Mouse (Mus musculus) forebrain, embryonic 13.5 days (tissue): Measurements from ENCODE around the gene Gm5485. TPM values are rescaled to one million over a fixed set of nuclear protein-coding genes. Genes with fewer than 3 reads are reported as not detected.
A peak's percentile ranks its signal among the peaks of the same experiment; 100 is the strongest.

ENCODE experiments used
- ATAC-seq: fragments of 200-750 bp; cut with Nextera tagmentation; 2 replicates; pipeline ENCODE4 v1.8.0; 2017
- H3K27ac ChIP-seq: fragments of 300-500 bp; sonication (generic); 2 replicates; pipeline ENCODE4 v1.5.1; 2015; ENCODE audit warnings: inconsistent platforms, mild to moderate bottlenecking, moderate library complexity
- H3K27me3 ChIP-seq: fragments of 300-500 bp; sonication (generic); 2 replicates; pipeline ENCODE4 v1.6.1; 2015; ENCODE audit warnings: mild to moderate bottlenecking, inconsistent platforms
- H3K36me3 ChIP-seq: fragments of 300-500 bp; sonication (generic); 2 replicates; pipeline ENCODE4 v1.6.1; 2015; ENCODE audit warnings: mild to moderate bottlenecking, inconsistent platforms; ENCODE audit not compliant: poor library complexity, severe bottlenecking
- H3K4me1 ChIP-seq: fragments of 300-500 bp; sonication (generic); 2 replicates; pipeline ENCODE4 v1.6.1; 2015; ENCODE audit warnings: inconsistent platforms
- H3K4me2 ChIP-seq: fragments of 300-500 bp; sonication (generic); 2 replicates; pipeline ENCODE4 v1.6.1; 2015; ENCODE audit warnings: inconsistent platforms, mild to moderate bottlenecking, moderate library complexity
- H3K4me3 ChIP-seq: fragments of 300-500 bp; sonication (generic); 2 replicates; pipeline ENCODE4 v1.5.1; 2015; ENCODE audit warnings: mild to moderate bottlenecking, inconsistent platforms
- H3K9ac ChIP-seq: fragments of 300-500 bp; sonication (generic); 2 replicates; pipeline ENCODE4 v1.6.1; 2015; ENCODE audit warnings: mild to moderate bottlenecking, inconsistent platforms
- H3K9me3 ChIP-seq: fragments of 300-500 bp; sonication (generic); replicated peaks from 2 replicates; pipeline ENCODE4 v1.6.1; 2016; ENCODE audit warnings: inconsistent platforms
- WGBS: fragments of 180-500 bp; shearing (Covaris S2); methylation state at CpG from one replicate; pipeline ENCODE4 v1.1.7; 2015; 5-methylcytosine and 5-hydroxymethylcytosine counted together
- polyA plus RNA-seq: library from polyadenylated mRNA; unstranded; fragments of >200 nt; fragmentation: Nextera tagmentation; extraction: Ambion mirVana; gene quantifications from 2 replicates; pipeline ENCODE4 v1.2.1, GENCODE M21; 2015

Gm5485 gene
- polyA plus RNA-seq, 1 experiment from 2014 or later, result not detected

GRCm38 (mm10) chr16:48360887-48361286 lies 51.3 kb downstream of the Gm5485 start:
- peak; percentile 55; the same call in 1 of the 2 replicates for ATAC-seq
- H3K27me3 ChIP-seq, result no peaks in the 10 kb centered on the region
- H3K36me3 ChIP-seq, result no peaks in the 10 kb centered on the region
- no peaks in the 10 kb centered on the region for H3K4me1 ChIP-seq
- no peaks in the 10 kb centered on the region for H3K9me3 ChIP-seq
- H3K4me3 ChIP-seq, result no peak overlapping the region
- H3K9ac ChIP-seq, result no peak overlapping the region
- H3K4me2 ChIP-seq, result no peak overlapping the region
- no peak overlapping the region for H3K27ac ChIP-seq
- 91% methylated on average over 12 of the region's 12 CpGs for WGBS

GRCm38 (mm10) chr16:48356417-48356816 lies 55.8 kb downstream of the Gm5485 start:
- WGBS, result 97% methylated on average over 1 of the region's 1 CpGs
- Histone ChIP-seq H3K4me2 (no peak overlapping the region), H3K36me3 (no peaks in the 10 kb centered on the region), H3K27me3 (no peaks in the 10 kb centered on the region), H3K9me3 (no peaks in the 10 kb centered on the region), H3K9ac (no peak overlapping the region), H3K27ac (no peak overlapping the region), H3K4me1 (no peaks in the 10 kb centered on the region), H3K4me3 (no peak overlapping the region)
- ATAC-seq, result no peak

GRCm38 (mm10) chr16:48355716-48356115 lies 56.5 kb downstream of the Gm5485 start:
- Histone ChIP-seq H3K36me3 (no peaks in the 10 kb centered on the region), H3K9ac (no peak overlapping the region), H3K27ac (no peak overlapping the region), H3K9me3 (no peaks in the 10 kb centered on the region), H3K27me3 (no peaks in the 10 kb centered on the region), H3K4me2 (no peak overlapping the region), H3K4me1 (no peaks in the 10 kb centered on the region), H3K4me3 (no peak overlapping the region)
- WGBS, result 81% methylated on average over 5 of the region's 5 CpGs
- no peak for ATAC-seq

Other genes starting within 250 kb of the Gm5485 start
- not detected in 2 replicates for gene Dppa4, start 128.7 kb downstream of the Gm5485 start, polyA plus RNA-seq
- not detected in 2 replicates for gene Dppa2, start 108.5 kb downstream of the Gm5485 start, polyA plus RNA-seq
- gene Morc1, start 18.8 kb upstream of the Gm5485 start, polyA plus RNA-seq, result not detected in 2 replicates